Mouse (Mus musculus): ENCODE data around the gene Oit3. TPM values are rescaled to one million over a fixed set of nuclear protein-coding genes. Genes with fewer than 3 reads are reported as not detected.

Gene Oit3
- polyA plus RNA-seq (2015; fragmentation: Nextera tagmentation; extraction: Ambion mirVana), result 2.0 and 2.3 TPM in 2 replicates

GRCm38 (mm10) chr10:59441735-59442134 is at the start of gene Oit3:
Oit3 (minus strand) TSS chr10:59441778.
- Histone ChIP-seq H3K4me3 (ENCODE audit: low read length) (no peak within 1 kb of the TSS), H3K9me3 (ENCODE audit: low read length) (no peaks in the 10 kb centered on the region), H3K27ac (ENCODE audit: low read length) (no peak within 1 kb of the TSS), H3K27me3 (ENCODE audit: insufficient read depth, low read length) (peaks cover 10% of the 10 kb centered on the region; the same call in 1 of the 2 replicates), H3K36me3 (ENCODE audit: insufficient read depth, low read length) (no peaks in the 10 kb centered on the region), H3K4me1 (ENCODE audit: insufficient read depth, low read length) (peaks cover 9% of the 10 kb centered on the region; the same call in 1 of the 2 replicates), H3K4me2 (replicated peaks; ENCODE audit: low read depth, low read length) (no peak within 1 kb of the TSS), H3K9ac (replicated peaks; ENCODE audit: low read length) (no peak within 1 kb of the TSS)
- no peak for ATAC-seq (ENCODE audit: low FRiP score, low TSS enrichment)
- 82% methylated on average over 11 of the region's 11 CpGs for WGBS

- Histone ChIP-seq H3K4me2 (replicated peaks; ENCODE audit: low read depth, low read length) (no peak overlapping the region), H3K27me3 (ENCODE audit: insufficient read depth, low read length) (no peaks in the 10 kb centered on the region), H3K4me3 (ENCODE audit: low read length) (no peak overlapping the region), H3K36me3 (ENCODE audit: insufficient read depth, low read length) (peaks cover 8% of the 10 kb centered on the region; the same call in 1 of the 2 replicates), H3K9me3 (ENCODE audit: low read length) (peaks cover 12% of the 10 kb centered on the region), H3K9ac (replicated peaks; ENCODE audit: low read length) (no peak overlapping the region), H3K4me1 (ENCODE audit: insufficient read depth, low read length) (no peaks in the 10 kb centered on the region), H3K27ac (ENCODE audit: low read length) (no peak overlapping the region)
- no peak for ATAC-seq (ENCODE audit: low FRiP score, low TSS enrichment)
- WGBS, result 80% methylated on average over 8 of the region's 8 CpGs
Measured at GRCm38 (mm10) chr10:59490920-59491319, 49.3 kb upstream of the Oit3 start.

- Histone ChIP-seq H3K36me3 (ENCODE audit: insufficient read depth, low read length) (peaks cover 8% of the 10 kb centered on the region; the same call in 1 of the 2 replicates), H3K9ac (replicated peaks; ENCODE audit: low read length) (no peak overlapping the region), H3K4me2 (replicated peaks; ENCODE audit: low read depth, low read length) (no peak overlapping the region), H3K27ac (ENCODE audit: low read length) (no peak overlapping the region), H3K27me3 (ENCODE audit: insufficient read depth, low read length) (no peaks in the 10 kb centered on the region), H3K9me3 (ENCODE audit: low read length) (peaks cover 12% of the 10 kb centered on the region), H3K4me1 (ENCODE audit: insufficient read depth, low read length) (no peaks in the 10 kb centered on the region), H3K4me3 (ENCODE audit: low read length) (no peak overlapping the region)
- no peak for ATAC-seq (ENCODE audit: low FRiP score, low TSS enrichment)
- 89% methylated on average over 1 of the region's 1 CpGs for WGBS
Measured at GRCm38 (mm10) chr10:59489411-59489810, 47.8 kb upstream of the Oit3 start.

GRCm38 (mm10) chr10:59487351-59487750 is 45.8 kb upstream of the Oit3 start:
- WGBS, result 93% methylated on average over 2 of the region's 2 CpGs

GRCm38 (mm10) chr10:59484318-59484717 is 42.7 kb upstream of the Oit3 start:
- Histone ChIP-seq H3K9me3 (ENCODE audit: low read length) (peaks cover 6% of the 10 kb centered on the region), H3K4me1 (ENCODE audit: insufficient read depth, low read length) (no peaks in the 10 kb centered on the region), H3K4me3 (ENCODE audit: low read length) (no peak overlapping the region), H3K36me3 (ENCODE audit: insufficient read depth, low read length) (peaks cover 8% of the 10 kb centered on the region; the same call in 1 of the 2 replicates), H3K27ac (ENCODE audit: low read length) (no peak overlapping the region), H3K27me3 (ENCODE audit: insufficient read depth, low read length) (no peaks in the 10 kb centered on the region), H3K9ac (replicated peaks; ENCODE audit: low read length) (no peak overlapping the region), H3K4me2 (replicated peaks; ENCODE audit: low read depth, low read length) (no peak overlapping the region)
- no peak for ATAC-seq (ENCODE audit: low FRiP score, low TSS enrichment)
- WGBS, result 88% methylated on average over 6 of the region's 6 CpGs

More at GRCm38 (mm10) chr10:59487351-59487750, 45.8 kb upstream of the Oit3 start:
- ATAC-seq (ENCODE audit: low FRiP score, low TSS enrichment), result no peak
- peaks cover 12% of the 10 kb centered on the region for H3K9me3 ChIP-seq (ENCODE audit: low read length)
- no peak overlapping the region for H3K9ac ChIP-seq (replicated peaks; ENCODE audit: low read length)
- no peak overlapping the region for H3K4me2 ChIP-seq (replicated peaks; ENCODE audit: low read depth, low read length)
- H3K27me3 ChIP-seq (ENCODE audit: insufficient read depth, low read length), result no peaks in the 10 kb centered on the region
- H3K4me1 ChIP-seq (ENCODE audit: insufficient read depth, low read length), result no peaks in the 10 kb centered on the region
- H3K4me3 ChIP-seq (ENCODE audit: low read length), result no peak overlapping the region
- H3K27ac ChIP-seq (ENCODE audit: low read length), result no peak overlapping the region
- H3K36me3 ChIP-seq (ENCODE audit: insufficient read depth, low read length), result peaks cover 8% of the 10 kb centered on the region; the same call in 1 of the 2 replicates

GRCm38 (mm10) chr10:59481381-59481780 is 39.8 kb upstream of the Oit3 start:
- no peaks in the 10 kb centered on the region for H3K27me3 ChIP-seq (ENCODE audit: insufficient read depth, low read length)
- no peak overlapping the region for H3K27ac ChIP-seq (ENCODE audit: low read length)
- WGBS, result 93% methylated on average over 5 of the region's 5 CpGs
- 0 out of 2 replicates have a peak, but pooled peaks cover 2% of the 10 kb centered on the region for H3K36me3 ChIP-seq (ENCODE audit: insufficient read depth, low read length)
- no peak overlapping the region for H3K4me3 ChIP-seq (ENCODE audit: low read length)
- no peaks in the 10 kb centered on the region for H3K4me1 ChIP-seq (ENCODE audit: insufficient read depth, low read length)
- no peak overlapping the region for H3K9ac ChIP-seq (replicated peaks; ENCODE audit: low read length)
- H3K9me3 ChIP-seq (ENCODE audit: low read length), result no peaks in the 10 kb centered on the region
- ATAC-seq (ENCODE audit: low FRiP score, low TSS enrichment), result no peak
- H3K4me2 ChIP-seq (replicated peaks; ENCODE audit: low read depth, low read length), result no peak overlapping the region

DNA sequence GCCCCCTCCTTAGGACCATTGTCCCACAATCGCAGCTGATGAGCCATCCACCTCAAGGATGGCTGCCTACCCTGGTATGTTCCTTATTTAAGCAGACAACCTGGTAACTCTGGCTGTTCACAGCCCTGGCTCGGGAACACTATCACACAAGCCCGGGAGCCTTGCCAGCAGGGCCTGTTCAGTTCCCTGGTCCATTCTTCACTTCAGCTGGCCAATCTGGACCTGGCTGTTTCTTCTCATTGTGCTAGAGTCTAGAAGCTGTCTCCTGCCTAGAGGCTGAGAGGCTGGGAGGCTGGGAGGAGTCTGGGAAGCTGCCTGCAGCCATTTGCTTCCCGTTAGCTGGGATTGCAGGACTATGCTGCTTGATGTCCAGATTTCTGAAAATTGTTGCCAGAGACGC is 28.9 kb upstream of the Oit3 start:
- Histone ChIP-seq H3K4me3 (ENCODE audit: low read length) (no peak overlapping the region), H3K4me2 (replicated peaks; ENCODE audit: low read depth, low read length) (no peak overlapping the region), H3K27me3 (ENCODE audit: insufficient read depth, low read length) (no peaks in the 10 kb centered on the region), H3K4me1 (ENCODE audit: insufficient read depth, low read length) (no peaks in the 10 kb centered on the region), H3K27ac (ENCODE audit: low read length) (no peak overlapping the region), H3K9me3 (ENCODE audit: low read length) (no peaks in the 10 kb centered on the region), H3K9ac (replicated peaks; ENCODE audit: low read length) (no peak overlapping the region), H3K36me3 (ENCODE audit: insufficient read depth, low read length) (peaks cover 3% of the 10 kb centered on the region; the same call in 1 of the 2 replicates)
- WGBS, result 80% methylated on average over 5 of the region's 5 CpGs
- ATAC-seq (ENCODE audit: low FRiP score, low TSS enrichment), result no peak

GRCm38 (mm10) chr10:59467297-59467696 is 25.7 kb upstream of the Oit3 start:
- H3K4me1 ChIP-seq (ENCODE audit: insufficient read depth, low read length), result no peaks in the 10 kb centered on the region
- H3K4me2 ChIP-seq (replicated peaks; ENCODE audit: low read depth, low read length), result no peak overlapping the region
- no peaks in the 10 kb centered on the region for H3K27me3 ChIP-seq (ENCODE audit: insufficient read depth, low read length)
- H3K4me3 ChIP-seq (ENCODE audit: low read length), result no peak overlapping the region
- no peak overlapping the region for H3K27ac ChIP-seq (ENCODE audit: low read length)
- ATAC-seq (ENCODE audit: low FRiP score, low TSS enrichment), result no peak
- H3K36me3 ChIP-seq (ENCODE audit: insufficient read depth, low read length), result peaks cover 3% of the 10 kb centered on the region; the same call in 1 of the 2 replicates
- no peak overlapping the region for H3K9ac ChIP-seq (replicated peaks; ENCODE audit: low read length)
- no peaks in the 10 kb centered on the region for H3K9me3 ChIP-seq (ENCODE audit: low read length)
- WGBS, result 87% methylated on average over 12 of the region's 12 CpGs

DNA sequence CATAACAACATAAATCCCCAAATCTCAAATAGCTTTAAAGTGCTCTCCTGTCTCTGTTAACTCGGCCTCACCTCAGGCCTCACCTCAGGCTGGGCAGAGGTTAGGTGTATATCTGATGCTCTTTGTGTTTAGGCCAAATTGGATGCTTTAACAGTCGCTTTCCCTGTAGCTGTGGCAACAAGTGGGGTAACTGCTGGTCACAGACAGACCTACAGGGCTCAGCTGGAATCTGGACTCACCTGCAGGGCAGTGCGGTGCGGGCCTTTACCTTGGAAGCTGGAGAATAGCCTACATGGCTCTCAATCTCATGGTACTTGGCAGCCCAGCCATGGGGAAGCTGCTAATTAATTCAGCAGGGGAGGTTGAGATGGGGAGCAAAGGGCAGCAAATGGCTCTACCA is 25.0 kb upstream of the Oit3 start:
- ATAC-seq (ENCODE audit: low FRiP score, low TSS enrichment), result no peak
- 84% methylated on average over 4 of the region's 4 CpGs for WGBS

DNA sequence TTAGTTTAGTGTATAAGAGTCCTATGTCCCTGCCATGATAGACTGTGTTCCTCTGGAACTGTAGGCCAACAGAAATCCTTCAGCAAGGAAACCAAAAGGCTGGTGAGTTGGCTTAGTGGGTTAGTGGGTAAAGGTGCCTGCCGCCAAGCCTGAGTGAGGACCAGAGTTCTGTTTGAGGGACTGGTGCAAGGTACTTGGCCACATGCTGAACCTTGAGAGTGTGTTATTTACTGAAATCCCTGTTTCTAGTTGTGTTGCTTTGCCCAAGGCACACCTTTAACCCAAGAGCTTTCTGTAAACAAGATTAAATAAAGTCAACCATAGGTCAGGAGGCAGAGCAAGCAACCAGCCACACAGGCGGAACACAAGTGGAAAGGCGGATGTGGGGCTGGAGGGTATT is 24.0 kb upstream of the Oit3 start:
- no peaks in the 10 kb centered on the region for H3K27me3 ChIP-seq (ENCODE audit: insufficient read depth, low read length)
- H3K27ac ChIP-seq (ENCODE audit: low read length), result no peak overlapping the region
- 83% methylated on average over 3 of the region's 3 CpGs for WGBS
- no peak overlapping the region for H3K4me3 ChIP-seq (ENCODE audit: low read length)
- H3K9ac ChIP-seq (replicated peaks; ENCODE audit: low read length), result no peak overlapping the region
- peaks cover 3% of the 10 kb centered on the region; the same call in 1 of the 2 replicates for H3K36me3 ChIP-seq (ENCODE audit: insufficient read depth, low read length)
- no peaks in the 10 kb centered on the region for H3K4me1 ChIP-seq (ENCODE audit: insufficient read depth, low read length)
- ATAC-seq (ENCODE audit: low FRiP score, low TSS enrichment), result no peak
- H3K9me3 ChIP-seq (ENCODE audit: low read length), result no peaks in the 10 kb centered on the region
- H3K4me2 ChIP-seq (replicated peaks; ENCODE audit: low read depth, low read length), result no peak overlapping the region

More for the DNA sequence above, 25.0 kb upstream of the Oit3 start:
- H3K4me2 ChIP-seq (replicated peaks; ENCODE audit: low read depth, low read length), result no peak overlapping the region
- H3K27me3 ChIP-seq (ENCODE audit: insufficient read depth, low read length), result no peaks in the 10 kb centered on the region
- no peak overlapping the region for H3K4me3 ChIP-seq (ENCODE audit: low read length)
- no peaks in the 10 kb centered on the region for H3K4me1 ChIP-seq (ENCODE audit: insufficient read depth, low read length)
- H3K9me3 ChIP-seq (ENCODE audit: low read length), result no peaks in the 10 kb centered on the region
- no peak overlapping the region for H3K9ac ChIP-seq (replicated peaks; ENCODE audit: low read length)
- H3K36me3 ChIP-seq (ENCODE audit: insufficient read depth, low read length), result peaks cover 3% of the 10 kb centered on the region; the same call in 1 of the 2 replicates
- no peak overlapping the region for H3K27ac ChIP-seq (ENCODE audit: low read length)
